ENCODE assay signal across 30 mouse cellular contexts in genomic region chr11:4238167-4238566, GRCm38 (mm10). TPM values are rescaled to one million over a fixed set of nuclear protein-coding genes. Genes with fewer than 3 reads are reported as not detected.
DNase-seq lines count a peak whose midpoint lies in the region; ATAC-seq and TF ChIP-seq lines count a peak whose summit lies in the region.
"Had no signal": no experiment of that assay in that cellular context is flagged by ENCODE, and none has a peak within 500 bp of the region (broad histone marks: within the 10 kb centered on the region; RNA-seq: fewer than 3 reads in every experiment).

No protein-coding gene starts in this region.

- H3K9ac ChIP-seq in CH12.LX (ENCODE audit: insufficient read depth, low read depth), result peak overlapping the region; percentile 41
- H3K9ac ChIP-seq in liver, postnatal 0 days (replicated peaks), result peak overlapping the region; percentile 59; the same call in 1 of the 2 replicates
- no peak overlapping the region for H3K9ac ChIP-seq in forebrain, embryonic 11.5 days (ENCODE audit: low read length)
- H3K9ac ChIP-seq: embryonic facial prominence, embryonic 13.5 days; hindbrain, embryonic 12.5 days; limb, embryonic 13.5 days; liver, embryonic 14.5 days; neural tube, embryonic 12.5 days; stomach, embryonic 15.5 days had no signal

- dilution Hi-C loops in CH12.LX (cut with MboI; ENCODE audit: extremely low pct_ligation_motif_present, extremely low pct_unique_long_range_greater_than_20kb, low sequenced_read_pairs), result no loop called here

- H3K4me3 ChIP-seq in megakaryocyte, embryonic 14.5 days (replicated peaks), result peak overlapping the region; percentile 89
- H3K4me3 ChIP-seq in CH12.LX (replicated peaks in 1 of 3; ENCODE audit: low read depth in 2 of 3, low read length in 2 of 3, poor library complexity in 1 of 3) (peak overlapping the region; percentile 76 to 86 (median 84)), G1E (ENCODE audit: low read depth, low read length) (peak overlapping the region; percentile 80)
- peak overlapping the region; percentile 59 for H3K4me3 ChIP-seq in liver, postnatal 0 days (ENCODE audit: low read depth, low read length)
- no peak overlapping the region for H3K4me3 ChIP-seq in forebrain, embryonic 11.5 days (ENCODE audit: low read depth, low read length)
- H3K4me3 ChIP-seq: embryonic facial prominence, embryonic 13.5 days; forebrain, embryonic 10.5 days; gastrocnemius, adult 2 months; hindbrain, embryonic 12.5 days; limb, embryonic 13.5 days; midbrain, embryonic 10.5 days; myocyte; neural tube, embryonic 12.5 days; stomach, embryonic 15.5 days had no signal

- H3K4me2 ChIP-seq in CH12.LX (ENCODE audit: insufficient read depth, low read depth, poor library complexity, severe bottlenecking), result peak overlapping the region; percentile 30
- H3K4me2 ChIP-seq in liver, postnatal 0 days (ENCODE audit: low read depth, low read length), result peak overlapping the region; percentile 88
- H3K4me2 ChIP-seq in forebrain, embryonic 11.5 days (ENCODE audit: low read depth, low read length, severe bottlenecking), result no peak overlapping the region
- H3K4me2 ChIP-seq: embryonic facial prominence, embryonic 13.5 days; hindbrain, embryonic 12.5 days; limb, embryonic 13.5 days; neural tube, embryonic 12.5 days had no signal

- ATAC-seq in megakaryocyte, adult 5-6 weeks (ENCODE audit: poor library complexity, severe bottlenecking), result no peak
- ATAC-seq in G1E (ENCODE audit: extremely low read depth, insufficient number of reproducible peaks, low FRiP score, poor library complexity, severe bottlenecking), result no peak
- no peak for ATAC-seq in liver, postnatal 0 days
- ATAC-seq in forebrain, embryonic 11.5 days (replicated peaks; ENCODE audit: low FRiP score), result no peak
- ATAC-seq: forebrain, embryonic 16.5 days; intestine, embryonic 16.5 days; Patski had no signal

- in situ Hi-C loops in CH12.LX (cut with MboI; ENCODE audit: low pct_ligation_motif_present, low pct_unique_long_range_greater_than_20kb, low sequenced_read_pairs), result no loop called here

- intact Hi-C loops in heart, postnatal 25 days (cut with DNase I), result no loop called here

- peaks cover 13% of the 10 kb centered on the region for H3K9me3 ChIP-seq in megakaryocyte, embryonic 14.5 days
- no peaks in the 10 kb centered on the region for H3K9me3 ChIP-seq in CH12.LX (replicated peaks; ENCODE audit: low read length)
- H3K9me3 ChIP-seq in G1E (replicated peaks), result peaks cover 6% of the 10 kb centered on the region
- no peaks in the 10 kb centered on the region for H3K9me3 ChIP-seq in liver, postnatal 0 days (ENCODE audit: low read length)
- no peaks in the 10 kb centered on the region for H3K9me3 ChIP-seq in forebrain, embryonic 11.5 days (ENCODE audit: control insufficient read depth, low read length)
- H3K9me3 ChIP-seq: forebrain, embryonic 10.5 days; hindbrain, embryonic 12.5 days; limb, embryonic 13.5 days; midbrain, embryonic 10.5 days; neural tube, embryonic 12.5 days; stomach, embryonic 15.5 days had no signal

- WGBS in liver, postnatal 0 days (ENCODE audit: insufficient replicate concordance), result 81% methylated on average over 6 of the region's 6 CpGs
- 85% methylated on average over 6 of the region's 6 CpGs for WGBS in forebrain, embryonic 11.5 days

- no peak for TF ChIP-seq RAD21 in CH12.LX (IDR thresholded peaks at IDR 0.05; ENCODE audit: low read depth, low read length)

- H3K27ac ChIP-seq in CH12.LX (ENCODE audit: insufficient read depth, low read depth), result peak overlapping the region; percentile 3; the same call in 1 of the 2 replicates
- H3K27ac ChIP-seq in liver, postnatal 0 days (ENCODE audit: low read depth), result peak overlapping the region; percentile 62
- no peak overlapping the region for H3K27ac ChIP-seq in forebrain, embryonic 11.5 days (ENCODE audit: low read depth, low read length)
- H3K27ac ChIP-seq: embryonic facial prominence, embryonic 13.5 days; forebrain, embryonic 10.5 days; gastrocnemius, adult 2 months; hindbrain, embryonic 12.5 days; kidney, postnatal 0 days; limb, embryonic 13.5 days; liver, embryonic 14.5 days; midbrain, embryonic 10.5 days; neural tube, embryonic 12.5 days; stomach, embryonic 15.5 days had no signal

- no peak for TF ChIP-seq EP300 in CH12.LX (IDR thresholded peaks at IDR 0.05; ENCODE audit: low read length)
- no peak for TF ChIP-seq EP300 in liver, postnatal 0 days (IDR thresholded peaks at IDR 0.05; ENCODE audit: low read depth)

- H3K4me1 ChIP-seq in megakaryocyte, embryonic 14.5 days, result peaks cover 54% of the 10 kb centered on the region
- H3K4me1 ChIP-seq in CH12.LX (ENCODE audit: control insufficient read depth in 1 of 2, insufficient read depth in 2 of 2) (peaks cover 11 to 52% of the 10 kb centered on the region in 2 experiments), G1E (ENCODE audit: insufficient read depth, low read depth, low read length) (peaks cover 79% of the 10 kb centered on the region)
- peaks cover 27% of the 10 kb centered on the region for H3K4me1 ChIP-seq in liver, postnatal 0 days (ENCODE audit: insufficient read depth)
- no peaks in the 10 kb centered on the region for H3K4me1 ChIP-seq in forebrain, embryonic 11.5 days (replicated peaks; ENCODE audit: control insufficient read depth, insufficient read depth, low read length)
- H3K4me1 ChIP-seq: embryonic facial prominence, embryonic 13.5 days; hindbrain, embryonic 12.5 days; limb, embryonic 13.5 days; neural tube, embryonic 12.5 days; stomach, embryonic 15.5 days had no signal

- peaks cover 48% of the 10 kb centered on the region for H3K27me3 ChIP-seq in megakaryocyte, embryonic 14.5 days (replicated peaks)
- no peaks in the 10 kb centered on the region for H3K27me3 ChIP-seq in CH12.LX (replicated peaks)
- H3K27me3 ChIP-seq in G1E (ENCODE audit: insufficient read depth, low read length), result no peaks in the 10 kb centered on the region
- H3K27me3 ChIP-seq in liver, postnatal 0 days (ENCODE audit: insufficient read depth, low read length), result no peaks in the 10 kb centered on the region
- no peaks in the 10 kb centered on the region for H3K27me3 ChIP-seq in forebrain, embryonic 11.5 days (ENCODE audit: control insufficient read depth, insufficient read depth, low read length)
- H3K27me3 ChIP-seq: embryonic facial prominence, embryonic 13.5 days; hindbrain, embryonic 12.5 days; limb, embryonic 13.5 days; neural tube, embryonic 12.5 days; stomach, embryonic 15.5 days had no signal

- TF ChIP-seq CTCF in CH12.LX (conservative IDR thresholded peaks at IDR 0.05 in 1 of 2, IDR thresholded peaks at IDR 0.05 in 1 of 2; ENCODE audit: low read depth in 2 of 2, low read length in 2 of 2) (no peak), G1E (IDR thresholded peaks at IDR 0.05; ENCODE audit: low read depth, low read length) (no peak)
- TF ChIP-seq CTCF in liver, postnatal 0 days (IDR thresholded peaks at IDR 0.05; ENCODE audit: low read depth), result no peak

- no peak for TF ChIP-seq POLR2A in CH12.LX (IDR thresholded peaks at IDR 0.05; ENCODE audit: low read depth, low read length)

- H3K36me3 ChIP-seq in megakaryocyte, embryonic 14.5 days (replicated peaks; ENCODE audit: low read length), result peaks cover 15% of the 10 kb centered on the region
- H3K36me3 ChIP-seq in CH12.LX (replicated peaks in 1 of 2; ENCODE audit: control insufficient read depth in 1 of 2, insufficient read depth in 1 of 2, low read length in 1 of 2), result peaks cover 19 to 49% of the 10 kb centered on the region in 2 experiments
- H3K36me3 ChIP-seq in G1E (replicated peaks), result peaks cover 59% of the 10 kb centered on the region
- H3K36me3 ChIP-seq in liver, postnatal 0 days (replicated peaks; ENCODE audit: insufficient read depth, low read length), result peaks cover 13% of the 10 kb centered on the region; the same call in 1 of the 2 replicates
- H3K36me3 ChIP-seq in forebrain, embryonic 11.5 days (ENCODE audit: control insufficient read depth, insufficient read depth, low read length), result no peaks in the 10 kb centered on the region
- H3K36me3 ChIP-seq: embryonic facial prominence, embryonic 13.5 days; forebrain, embryonic 10.5 days; hindbrain, embryonic 12.5 days; limb, embryonic 13.5 days; midbrain, embryonic 10.5 days; neural tube, embryonic 12.5 days; stomach, embryonic 15.5 days had no signal

- DNase-seq in CH12.LX (ENCODE audit: extremely low read depth) (no peak), G1E (ENCODE audit: low spot score) (no peak)
- no peak for DNase-seq in liver, postnatal 0 days
- no peak for DNase-seq in forebrain, embryonic 11.5 days (ENCODE audit: low spot score)
- no peak for DNase-seq in heart, postnatal 25 days (ENCODE audit: low spot score)
- DNase-seq: adrenal gland, postnatal 10 days; cerebellum, adult 18-20 months; cerebellum, postnatal 10 days; gastrocnemius, adult 2 months; heart, postnatal 14 days; kidney, adult 8-10 months; kidney, postnatal 4 days had no signal

- H3K79me2 ChIP-seq in CH12.LX (replicated peaks; ENCODE audit: control insufficient read depth, extremely low read depth, insufficient read depth, poor library complexity, severe bottlenecking), result peaks cover 26% of the 10 kb centered on the region

RNA-seq across cellular contexts. Expression of gene Osm, which starts 1.9 kb away (rescaled TPM):
- polyA plus RNA-seq in megakaryocyte, embryonic 14.5 days (2012; ENCODE audit: insufficient read depth, low replicate concordance), result 1.2 and 6.5 TPM in 2 replicates
- 26.6 and 34.4 TPM in 2 replicates for total RNA-seq in megakaryocyte, adult 5-6 weeks (2015)
- total RNA-seq in megakaryocyte, adult 5-6 weeks (2017), result 31.9 and 39.2 TPM in 2 replicates
- total RNA-seq in CH12.LX (2012; rRNA removed) (11.0 and 12.8 TPM in 2 replicates), CH12.LX (2014; rRNA removed) (11.8 and 15.1 TPM in 2 replicates), G1E (2014; fragmentation: Nextera tagmentation) (7.2 and 8.0 TPM in 2 replicates), G1E (2017) (8.3 and 10.3 TPM in 2 replicates)
- polyA plus RNA-seq in CH12.LX (2012; ENCODE audit: insufficient read length, low read depth) (10.4 and 12.5 TPM in 2 replicates), G1E (2012) (4.0 and 4.5 TPM in 2 replicates)
- 0.58 and 1.3 TPM in 2 replicates for polyA plus RNA-seq in liver, postnatal 0 days (2015; fragmentation: Nextera tagmentation; extraction: Ambion mirVana)
- not detected in 2 replicates for polyA plus RNA-seq in forebrain, embryonic 11.5 days (2014; fragmentation: Nextera tagmentation; extraction: Ambion mirVana)
- total RNA-seq in heart, postnatal 25 days (2021), result not detected
- total RNA-seq: gastrocnemius, adult 2 months; left cerebral cortex, postnatal 36 days had no signal
- polyA plus RNA-seq: embryonic facial prominence, embryonic 13.5 days; forebrain, embryonic 10.5 days; forebrain, embryonic 16.5 days; heart, embryonic 14.5 days; hindbrain, embryonic 12.5 days; myocyte; neural tube, embryonic 12.5 days; Patski had no signal

RNA-seq across cellular contexts. Expression of gene Lif, which starts 19.2 kb away (rescaled TPM):
- polyA plus RNA-seq in megakaryocyte, embryonic 14.5 days (2012; ENCODE audit: insufficient read depth, low replicate concordance), result 0.07 and 0.43 TPM in 2 replicates
- total RNA-seq in megakaryocyte, adult 5-6 weeks (2015), result 0.18 and 0.31 TPM in 2 replicates
- 1.1 and 6.7 TPM in 2 replicates for total RNA-seq in megakaryocyte, adult 5-6 weeks (2017)
- 0.42 and 1.8 TPM in 2 replicates for total RNA-seq in CH12.LX (2012; rRNA removed)
- 0.05 and 0.15 TPM in 2 replicates for total RNA-seq in CH12.LX (2014; rRNA removed)
- 0.07 and 0.17 TPM in 2 replicates for polyA plus RNA-seq in CH12.LX (2012; ENCODE audit: insufficient read length, low read depth)
- 0.75 TPM in 1 of 2 replicates, not detected in the other for total RNA-seq in G1E (2014; fragmentation: Nextera tagmentation)
- 1.0 and 1.2 TPM in 2 replicates for total RNA-seq in G1E (2017)
- 0.02 and 0.12 TPM in 2 replicates for polyA plus RNA-seq in G1E (2012)
- not detected in 2 replicates for polyA plus RNA-seq in liver, postnatal 0 days (2015; fragmentation: Nextera tagmentation; extraction: Ambion mirVana)
- not detected in 2 replicates for polyA plus RNA-seq in forebrain, embryonic 11.5 days (2014; fragmentation: Nextera tagmentation; extraction: Ambion mirVana)
- under 1 TPM; 0.17 to 0.55 TPM for total RNA-seq in heart, postnatal 25 days (2021)
- polyA plus RNA-seq: hindbrain, embryonic 12.5 days; midbrain, postnatal 0 days; neural tube, embryonic 12.5 days had no signal

RNA-seq across cellular contexts. Expression of gene Castor1, which starts 20.1 kb away (rescaled TPM):
- 1.4 TPM in 1 of 2 replicates, not detected in the other for polyA plus RNA-seq in megakaryocyte, embryonic 14.5 days (2012; ENCODE audit: insufficient read depth, low replicate concordance)
- total RNA-seq in megakaryocyte, adult 5-6 weeks (2015), result 1.2 and 1.3 TPM in 2 replicates
- total RNA-seq in megakaryocyte, adult 5-6 weeks (2017), result 1.1 and 2.3 TPM in 2 replicates
- 4.7 and 5.8 TPM in 2 replicates for total RNA-seq in CH12.LX (2012; rRNA removed)
- 13.0 TPM in 2 replicates for total RNA-seq in CH12.LX (2014; rRNA removed)
- 18.2 and 23.7 TPM in 2 replicates for polyA plus RNA-seq in CH12.LX (2012; ENCODE audit: insufficient read length, low read depth)
- 8.4 and 9.0 TPM in 2 replicates for total RNA-seq in G1E (2014; fragmentation: Nextera tagmentation)
- total RNA-seq in G1E (2017), result 8.2 and 10.7 TPM in 2 replicates
- 2.9 and 4.5 TPM in 2 replicates for polyA plus RNA-seq in G1E (2012)
- 1.8 and 2.0 TPM in 2 replicates for polyA plus RNA-seq in liver, postnatal 0 days (2015; fragmentation: Nextera tagmentation; extraction: Ambion mirVana)
- 2.0 and 2.5 TPM in 2 replicates for polyA plus RNA-seq in forebrain, embryonic 11.5 days (2014; fragmentation: Nextera tagmentation; extraction: Ambion mirVana)
- 1 to 10 TPM; 3.8 to 7.4 TPM for total RNA-seq in heart, postnatal 25 days (2021)

RNA-seq across cellular contexts. Expression of gene Tbc1d10a, which starts 51.6 kb away (rescaled TPM):
- polyA plus RNA-seq in megakaryocyte, embryonic 14.5 days (2012; ENCODE audit: insufficient read depth, low replicate concordance), result 8.1 and 15.8 TPM in 2 replicates
- 2.5 and 3.8 TPM in 2 replicates for total RNA-seq in megakaryocyte, adult 5-6 weeks (2015)
- 5.5 and 8.3 TPM in 2 replicates for total RNA-seq in megakaryocyte, adult 5-6 weeks (2017)
- total RNA-seq in CH12.LX (2012; rRNA removed), result 30.3 and 37.7 TPM in 2 replicates
- 30.9 and 33.9 TPM in 2 replicates for total RNA-seq in CH12.LX (2014; rRNA removed)
- 33.5 and 37.6 TPM in 2 replicates for polyA plus RNA-seq in CH12.LX (2012; ENCODE audit: insufficient read length, low read depth)
- total RNA-seq in G1E (2014; fragmentation: Nextera tagmentation), result 2.2 and 5.0 TPM in 2 replicates
- 20.8 and 25.4 TPM in 2 replicates for total RNA-seq in G1E (2017)
- polyA plus RNA-seq in G1E (2012), result 24.1 and 28.3 TPM in 2 replicates
- polyA plus RNA-seq in liver, postnatal 0 days (2015; fragmentation: Nextera tagmentation; extraction: Ambion mirVana), result 5.6 and 7.0 TPM in 2 replicates
- polyA plus RNA-seq in forebrain, embryonic 11.5 days (2014; fragmentation: Nextera tagmentation; extraction: Ambion mirVana), result 22.4 and 23.0 TPM in 2 replicates
- 10 to 100 TPM in 1 of 2 experiments, 1 to 10 TPM in 1; 9.3 to 10.9 TPM for total RNA-seq in heart, postnatal 25 days (2021)
